Mouse (Mus musculus) ES-E14 (cell line): ENCODE results near the gene Rab40c. TPM values are rescaled to one million over a fixed set of nuclear protein-coding genes. Genes with fewer than 3 reads are reported as not detected.
A peak's percentile ranks its signal among the peaks of the same experiment; 100 is the strongest.

Experiments
- DNase-seq: peaks from one replicate; pipeline ENCODE4 v3.0.0-alpha.2; 2013; ENCODE audit warnings: low read depth, low spot score
- H3K27ac ChIP-seq: 2 replicates; pipeline ENCODE4 v1.5.1; 2012; ENCODE audit warnings: low read depth, mild to moderate bottlenecking, low read length, moderate library complexity, mixed read lengths; ENCODE audit not compliant: poor library complexity, insufficient read depth, severe bottlenecking
- H3K36me3 ChIP-seq: 2 replicates; pipeline ENCODE4 v1.6.1; 2012; ENCODE audit warnings: mild to moderate bottlenecking, low read length, moderate library complexity, mixed read lengths; ENCODE audit not compliant: control insufficient read depth, poor library complexity, insufficient read depth, severe bottlenecking
- H3K4me1 ChIP-seq, 2 experiments: fragments of 150-350 bp in 1 of 2; sonication (generic) in 1 of 2; 2 replicates each; pipeline ENCODE4 v1.6.1; 2012; ENCODE audit warnings: low read length in 2 of 2, mild to moderate bottlenecking in 1 of 2, mixed read lengths in 1 of 2; ENCODE audit not compliant: control insufficient read depth in 2 of 2, insufficient read depth in 2 of 2, poor library complexity in 1 of 2
- H3K4me3 ChIP-seq, 2 experiments: fragments of 150-350 bp in 1 of 2; sonication (generic) in 1 of 2; 2 replicates each; pipeline ENCODE4 v1.5.1; 2012; ENCODE audit warnings: low read length in 2 of 2, low read depth in 1 of 2, mild to moderate bottlenecking in 1 of 2, mixed read lengths in 1 of 2; ENCODE audit not compliant: insufficient read depth in 1 of 2, poor library complexity in 1 of 2, severe bottlenecking in 1 of 2
- H3K9ac ChIP-seq: 2 replicates; pipeline ENCODE4 v1.6.1; 2012; ENCODE audit warnings: low read depth, mild to moderate bottlenecking, low read length, mixed read lengths; ENCODE audit not compliant: poor library complexity, insufficient read depth, severe bottlenecking
- H3K9me3 ChIP-seq: fragments of 150-350 bp; sonication (generic); 2 replicates; pipeline ENCODE4 v1.6.1; 2012; ENCODE audit warnings: low read depth, mild to moderate bottlenecking, low read length; ENCODE audit not compliant: control insufficient read depth, insufficient read depth
- CHD2 ChIP-seq: IDR thresholded peaks from 2 replicates; pipeline ENCODE4 v1.6.1; 2014; ENCODE audit warnings: mild to moderate bottlenecking, low read depth, low read length, inconsistent platforms
- HCFC1 ChIP-seq: IDR thresholded peaks from 2 replicates; pipeline ENCODE4 v1.6.1; 2012; ENCODE audit warnings: low read length, inconsistent platforms, borderline replicate concordance; ENCODE audit not compliant: insufficient read depth
- MAFK ChIP-seq: IDR thresholded peaks from 2 replicates; pipeline ENCODE4 v1.6.1; 2014; ENCODE audit warnings: mild to moderate bottlenecking, low read depth, low read length, inconsistent platforms; ENCODE audit not compliant: insufficient read depth
- ZC3H11A ChIP-seq: IDR thresholded peaks from 2 replicates; pipeline ENCODE4 v1.6.1; 2012; ENCODE audit warnings: low read depth, mild to moderate bottlenecking, inconsistent platforms, low read length, borderline replicate concordance
- ZNF384 ChIP-seq: IDR thresholded peaks from 2 replicates; pipeline ENCODE4 v1.6.1; 2012; ENCODE audit warnings: low read depth, low read length, inconsistent platforms
- in situ Hi-C, 2 experiments: fragments of 600-800 bp; cut with MboI; formaldehyde crosslinking; loops; one replicate each; pipeline ENCODE4 v1.15.1; 2025; ENCODE audit warnings: low sequenced_read_pairs in 2 of 2, inconsistent platforms in 1 of 2; ENCODE audit not compliant: unreplicated experiment in 2 of 2
- total RNA-seq: library from RNA; depleted of rRNA; stranded (reverse); fragments of 300-350 nt; gene quantifications from 2 replicates; pipeline ENCODE4 v1.2.3, GENCODE M21; 2012

The Rab40c gene
- total RNA-seq, 1 experiment = 15.7 TPM

DNA sequence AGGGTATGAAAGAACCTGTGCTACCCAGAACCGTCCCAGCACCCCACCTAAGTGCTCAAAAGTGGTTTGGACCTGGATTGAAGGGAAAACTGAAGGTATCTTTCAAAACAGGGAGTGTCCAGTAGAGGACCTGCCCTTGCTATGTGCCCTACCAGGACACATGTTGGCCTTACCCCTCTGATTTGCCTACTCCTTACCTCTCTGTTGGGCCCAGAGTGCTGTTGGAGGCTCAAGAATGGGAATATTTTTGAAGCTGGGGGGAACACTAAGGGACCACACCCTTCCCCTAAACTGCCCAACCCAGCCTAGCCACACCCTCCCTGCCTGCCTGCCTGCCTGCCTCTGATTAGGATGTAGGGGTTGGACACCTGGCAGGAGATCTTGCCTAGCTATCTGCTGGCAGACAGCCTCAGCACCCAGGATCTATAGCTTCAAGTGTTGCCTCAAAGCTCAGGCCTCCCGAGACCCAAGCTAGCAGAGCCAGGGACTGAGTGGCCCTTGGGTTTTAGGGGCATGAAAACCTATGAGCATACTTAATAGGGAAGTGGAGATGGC lies 23.1 kb upstream of the Rab40c start:
- in situ Hi-C loops = no loop called here
- no peak for TF ChIP-seq MAFK
- TF ChIP-seq ZNF384 = no peak
- no peak for TF ChIP-seq ZC3H11A
- no peak for TF ChIP-seq HCFC1

DNA sequence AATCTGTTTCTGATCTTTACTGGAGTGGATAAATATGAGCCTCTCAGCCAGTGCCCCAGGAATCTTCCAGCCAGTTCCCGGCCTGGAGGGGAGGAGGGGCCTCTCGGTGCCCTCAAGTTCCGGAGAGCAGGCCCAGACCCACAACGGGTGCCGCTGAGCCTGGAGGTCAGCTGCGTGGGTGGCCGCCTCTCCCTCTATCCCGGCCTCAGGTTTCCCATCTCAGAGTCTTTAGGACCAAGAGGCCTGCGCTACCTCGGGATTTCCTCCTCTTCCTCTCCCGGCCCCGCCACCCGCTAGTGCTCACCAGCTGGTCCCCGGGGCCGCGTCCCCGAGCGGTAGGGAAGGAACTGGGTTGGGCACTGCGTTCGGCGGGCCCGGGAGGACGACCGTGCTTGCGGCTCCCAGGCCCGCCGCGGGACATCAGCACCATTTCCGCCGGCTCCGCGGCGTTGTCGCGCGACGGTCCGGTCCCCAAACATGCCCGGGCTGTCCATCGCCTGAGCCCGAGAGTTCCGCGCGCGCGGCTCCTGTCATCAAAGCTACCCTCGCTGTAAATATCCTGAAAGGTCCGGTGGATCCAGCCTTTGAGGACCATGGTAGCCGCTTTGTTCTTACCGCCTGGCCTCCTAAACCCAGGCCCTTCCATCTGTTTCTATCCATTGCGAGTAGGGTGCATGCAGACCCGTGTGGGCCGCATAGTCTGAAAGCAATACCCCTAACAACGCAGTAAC lies 22.1 kb upstream of the Rab40c start:
- TF ChIP-seq CHD2 (no peak), HCFC1 (peak; percentile 82)
- peaks cover 3 to 23% of the 10 kb centered on the region in 2 experiments; a peak in 2 of 4 replicates for H3K4me1 ChIP-seq
- peak overlapping the region; percentile 98 for H3K9ac ChIP-seq
- DNase-seq = no peak
- H3K9me3 ChIP-seq = no peaks in the 10 kb centered on the region
- H3K4me3 ChIP-seq = peak overlapping the region; percentile 88 to 92
- H3K27ac ChIP-seq = no peak overlapping the region; the same call in 1 of the 2 replicates
- peaks cover 7% of the 10 kb centered on the region for H3K36me3 ChIP-seq
- in situ Hi-C loops = no loop called here

More for the DNA sequence above, 23.1 kb upstream of the Rab40c start:
- H3K9me3 ChIP-seq = no peaks in the 10 kb centered on the region
- H3K9ac ChIP-seq = 0 out of 2 replicates have a peak overlapping the region, but pooled peaks have one; percentile 9
- H3K27ac ChIP-seq = no peak overlapping the region
- peaks cover 3 to 23% of the 10 kb centered on the region in 2 experiments; a peak in 2 of 4 replicates for H3K4me1 ChIP-seq
- DNase-seq = no peak
- no peak overlapping the region for H3K4me3 ChIP-seq
- no peaks in the 10 kb centered on the region for H3K36me3 ChIP-seq

DNA sequence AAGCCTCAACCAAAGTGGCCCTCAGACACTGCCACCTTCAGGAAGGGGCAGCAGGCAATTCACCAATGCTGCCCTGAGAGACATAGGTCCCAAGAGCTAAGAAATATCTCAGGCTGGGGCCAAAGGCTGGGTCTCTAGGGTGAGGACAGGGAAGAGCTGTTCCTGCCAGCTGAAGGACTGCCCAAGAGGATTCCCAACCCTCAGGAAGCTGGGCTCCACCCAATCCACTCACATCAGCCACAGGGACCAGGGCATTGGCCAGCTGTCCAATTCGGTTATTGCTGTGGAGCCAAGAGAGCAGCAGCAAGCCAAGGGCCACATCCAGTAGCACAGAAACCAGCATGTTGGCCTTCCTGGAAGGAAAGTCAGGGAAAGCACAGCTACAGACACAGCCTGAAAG lies 15.0 kb upstream of the Rab40c start:
- H3K4me3 ChIP-seq = no peak overlapping the region
- H3K36me3 ChIP-seq = peaks cover 53% of the 10 kb centered on the region
- TF ChIP-seq CHD2 = no peak
- TF ChIP-seq HCFC1 = no peak
- no peak for TF ChIP-seq ZC3H11A
- no peak for TF ChIP-seq MAFK
- TF ChIP-seq ZNF384 = no peak
- no peaks in the 10 kb centered on the region for H3K4me1 ChIP-seq
- in situ Hi-C loops = no loop called here
- H3K9me3 ChIP-seq = no peaks in the 10 kb centered on the region
- no peak overlapping the region for H3K27ac ChIP-seq
- no peak overlapping the region for H3K9ac ChIP-seq
- DNase-seq = no peak

DNA sequence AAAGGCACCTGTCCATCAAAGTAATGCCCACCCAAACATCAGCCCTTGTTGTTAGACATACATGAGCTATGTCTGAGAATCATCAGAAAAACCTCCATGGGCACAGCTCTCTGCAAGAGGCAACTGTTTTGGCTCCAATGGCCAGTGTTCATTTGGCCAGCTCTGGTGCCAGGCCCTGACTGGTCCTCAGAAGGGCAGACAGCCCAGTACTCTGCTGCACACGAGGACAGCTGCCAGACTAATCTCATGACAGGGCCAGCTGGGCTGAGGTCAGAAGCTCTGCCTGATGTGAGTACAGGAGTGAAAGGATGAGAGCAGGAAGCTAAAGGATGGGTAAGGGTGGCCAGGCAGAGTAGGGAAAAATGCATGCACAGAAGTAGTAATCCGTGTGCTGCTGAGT lies 5.8 kb upstream of the Rab40c start:
- in situ Hi-C loops = no loop called here

DNA sequence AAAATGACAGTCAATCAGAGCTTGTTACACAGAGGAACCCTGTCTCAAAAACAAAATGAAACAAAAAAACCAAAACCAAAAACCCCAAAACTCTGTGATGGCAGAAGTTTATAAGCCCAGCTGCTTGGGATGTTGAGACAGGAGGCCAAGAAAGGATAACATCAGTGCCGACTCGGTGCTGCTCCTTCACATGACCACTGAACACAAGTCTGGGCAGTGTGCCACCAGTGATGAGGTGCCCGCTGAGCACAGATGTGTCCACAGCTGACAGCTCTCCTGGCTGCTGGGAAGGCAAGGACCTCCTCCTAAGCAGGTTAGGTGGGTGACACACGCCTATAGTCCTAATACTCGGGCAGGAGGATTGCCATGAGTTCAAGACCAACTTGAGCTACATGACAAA lies 2.6 kb upstream of the Rab40c start:
- in situ Hi-C loops = no loop called here
- no peaks in the 10 kb centered on the region for H3K9me3 ChIP-seq
- peaks cover 0 to 3% of the 10 kb centered on the region in 2 experiments; a peak in 1 of 4 replicates for H3K4me1 ChIP-seq
- DNase-seq = no peak
- no peak for TF ChIP-seq ZNF384
- no peak overlapping the region for H3K9ac ChIP-seq
- H3K36me3 ChIP-seq = peaks cover 2% of the 10 kb centered on the region; the same call in 1 of the 2 replicates
- no peak overlapping the region for H3K27ac ChIP-seq
- no peak overlapping the region for H3K4me3 ChIP-seq

More for the DNA sequence above, 5.8 kb upstream of the Rab40c start:
- TF ChIP-seq HCFC1 (no peak), CHD2 (no peak), ZNF384 (no peak), MAFK (no peak), ZC3H11A (no peak)
- Histone ChIP-seq H3K27ac (no peak overlapping the region), H3K9me3 (no peaks in the 10 kb centered on the region), H3K4me3 (no peak overlapping the region), H3K36me3 (peaks cover 10% of the 10 kb centered on the region; the same call in 1 of the 2 replicates), H3K4me1 (no peaks in the 10 kb centered on the region), H3K9ac (no peak overlapping the region)
- DNase-seq = no peak
